Mouse (Mus musculus) midbrain, embryonic 15.5 days (tissue): ENCODE measurements around the gene Socs3. TPM values are rescaled to one million over a fixed set of nuclear protein-coding genes. Genes with fewer than 3 reads are reported as not detected.

Source experiments
- ATAC-seq: fragments of 200-750 bp; cut with Nextera tagmentation; replicated peaks from 2 replicates; pipeline ENCODE4 v1.8.0; 2017; ENCODE audit warnings: moderate TSS enrichment
- H3K27ac ChIP-seq: fragments of 300-500 bp; sonication (generic); 2 replicates; pipeline ENCODE4 v1.5.1; 2015; ENCODE audit warnings: mild to moderate bottlenecking, inconsistent platforms
- H3K27me3 ChIP-seq: fragments of 300-500 bp; sonication (generic); replicated peaks from 2 replicates; pipeline ENCODE4 v1.6.1; 2015; ENCODE audit warnings: inconsistent platforms
- H3K36me3 ChIP-seq: fragments of 300-500 bp; sonication (generic); replicated peaks from 2 replicates; pipeline ENCODE4 v1.6.1; 2015; ENCODE audit warnings: inconsistent platforms
- H3K4me1 ChIP-seq: fragments of 300-500 bp; sonication (generic); 2 replicates; pipeline ENCODE4 v1.6.1; 2015; ENCODE audit warnings: inconsistent platforms
- H3K4me2 ChIP-seq: fragments of 300-500 bp; sonication (generic); 2 replicates; pipeline ENCODE4 v1.6.1; 2015; ENCODE audit warnings: inconsistent platforms, mild to moderate bottlenecking, moderate library complexity
- H3K4me3 ChIP-seq: fragments of 300-500 bp; sonication (generic); 2 replicates; pipeline ENCODE4 v1.5.1; 2015; ENCODE audit warnings: mild to moderate bottlenecking, inconsistent platforms
- H3K9ac ChIP-seq: fragments of 300-500 bp; sonication (generic); 2 replicates; pipeline ENCODE4 v1.6.1; 2015; ENCODE audit warnings: mild to moderate bottlenecking, inconsistent platforms
- H3K9me3 ChIP-seq: fragments of 300-500 bp; sonication (generic); 2 replicates; pipeline ENCODE4 v1.6.1; 2016; ENCODE audit warnings: inconsistent platforms
- WGBS: fragments of 180-500 bp; shearing (Covaris S2); methylation state at CpG from one replicate; pipeline ENCODE4 v1.1.7; 2015; ENCODE audit warnings: mixed read lengths; 5-methylcytosine and 5-hydroxymethylcytosine counted together
- polyA plus RNA-seq: library from polyadenylated mRNA; unstranded; fragments of >200 nt; fragmentation: Nextera tagmentation; extraction: Ambion mirVana; gene quantifications from 2 replicates; pipeline ENCODE4 v1.2.1, GENCODE M21; 2015

Gene Socs3
- polyA plus RNA-seq, 1 experiment from 2014 or later = 8.7 TPM

DNA sequence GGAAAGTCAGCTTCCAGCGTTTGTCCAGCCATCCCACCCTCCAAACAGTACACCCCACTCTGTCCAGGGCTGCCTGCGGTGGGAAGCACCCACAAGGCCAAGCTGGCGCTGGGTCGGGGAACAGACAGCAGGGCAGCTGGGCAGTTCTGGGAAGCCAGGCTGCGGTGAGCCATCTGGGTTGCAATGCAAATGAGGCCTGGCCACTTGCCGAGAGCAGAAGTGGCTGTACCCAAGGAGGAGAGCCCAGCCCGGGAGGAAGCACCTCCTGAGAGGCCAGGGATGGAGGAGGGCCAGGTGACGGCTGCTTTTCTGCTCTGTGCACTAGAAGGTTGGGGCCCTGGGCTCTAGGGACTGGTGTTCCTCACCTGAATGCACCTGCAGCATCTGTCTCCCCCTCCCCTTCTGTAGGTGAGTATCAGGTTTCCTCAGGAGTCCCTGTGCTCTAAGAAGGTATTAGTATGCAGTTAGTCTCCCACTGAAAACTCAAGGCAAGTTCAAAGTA lies 6.3 kb upstream of the Socs3 start:
- Histone ChIP-seq H3K27ac (peak overlapping the region; percentile 56), H3K9ac (no peak overlapping the region), H3K4me1 (peaks cover 27% of the 10 kb centered on the region), H3K9me3 (no peaks in the 10 kb centered on the region), H3K27me3 (0 out of 2 replicates have a peak, but pooled peaks cover 4% of the 10 kb centered on the region), H3K36me3 (no peaks in the 10 kb centered on the region), H3K4me2 (no peak overlapping the region), H3K4me3 (no peak overlapping the region)
- ATAC-seq = peak; percentile 50
- WGBS = 4% methylated on average over 8 of the region's 8 CpGs

DNA sequence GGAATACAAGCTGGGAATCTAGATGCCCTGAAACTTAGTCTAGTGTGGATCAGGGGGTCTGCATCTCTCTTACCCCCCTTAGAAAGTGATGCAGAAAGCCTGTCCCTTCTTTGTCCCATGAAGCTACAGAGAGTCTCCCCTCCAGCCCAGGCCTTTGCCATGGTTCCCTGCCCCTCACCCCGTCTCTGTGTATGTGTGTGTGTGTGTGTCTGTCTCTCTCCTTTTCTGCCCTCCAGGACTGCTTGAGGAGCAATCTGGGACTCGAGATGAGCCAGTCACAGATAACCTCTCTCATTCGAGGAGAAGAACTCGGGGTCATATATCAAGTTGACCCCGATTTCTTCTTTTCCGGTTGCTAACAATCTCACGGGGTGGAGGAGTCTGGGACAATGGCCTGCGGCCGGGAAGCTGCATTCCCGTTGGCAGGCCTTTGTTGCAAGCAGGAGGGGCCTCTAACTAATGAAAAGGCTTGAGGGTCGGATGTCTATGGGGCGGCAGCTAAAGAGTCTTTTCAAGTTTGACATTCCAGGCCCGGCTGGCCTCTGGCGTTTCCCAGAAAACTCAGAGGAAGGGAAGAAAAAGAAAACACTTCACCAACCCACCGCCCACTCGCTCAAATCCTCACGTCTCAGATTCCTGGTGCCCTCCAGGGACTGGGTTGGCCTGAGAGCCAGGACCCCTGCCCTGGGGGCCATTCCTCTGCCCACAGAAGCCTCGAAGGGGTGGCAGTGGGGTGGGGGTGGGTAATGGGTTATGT lies 5.5 kb upstream of the Socs3 start:
- Histone ChIP-seq H3K4me2 (no peak overlapping the region), H3K27ac (peak overlapping the region; percentile 56)
- 6% methylated on average over 18 of the region's 18 CpGs for WGBS

DNA sequence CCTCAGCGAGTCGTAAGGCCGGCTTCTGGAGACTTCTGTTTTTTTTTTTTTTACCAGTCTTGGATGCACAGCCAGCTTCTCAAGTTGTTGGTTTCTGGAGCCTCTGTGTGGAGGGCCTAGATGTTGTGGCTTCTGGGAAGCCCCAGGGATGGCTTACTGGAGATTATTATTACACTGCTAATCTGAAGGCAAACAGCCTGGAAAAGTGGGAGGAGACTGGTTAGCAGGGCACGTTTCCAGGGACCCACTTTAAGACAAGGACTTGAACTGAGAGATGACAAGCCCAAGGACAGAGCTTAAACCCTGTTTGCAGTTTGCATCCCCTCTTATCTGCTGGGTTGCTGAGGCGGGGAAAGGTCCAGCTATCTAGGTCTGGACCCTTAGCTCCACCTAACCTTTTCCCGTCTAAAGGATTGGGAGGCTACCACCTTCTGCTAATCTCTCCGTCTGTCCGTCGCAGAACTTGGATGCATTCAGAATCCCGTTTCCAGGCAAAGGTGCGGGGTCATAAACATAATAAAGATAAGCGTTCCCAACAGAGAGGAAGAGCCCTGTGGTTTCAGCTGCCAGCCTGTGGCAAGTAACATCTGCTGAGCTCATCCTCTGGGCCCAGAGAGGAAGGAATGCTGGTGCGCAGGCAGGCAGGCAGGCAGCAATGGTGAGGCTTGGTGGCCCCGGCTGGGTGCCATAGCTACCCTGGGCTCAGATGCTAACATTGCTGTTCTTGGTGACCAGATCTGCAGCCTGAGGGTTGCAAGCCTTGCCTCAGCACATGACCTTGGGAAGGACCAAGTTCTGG lies 4.7 kb upstream of the Socs3 start:
- 0 out of 2 replicates have a peak, but pooled peaks cover 8% of the 10 kb centered on the region for H3K27me3 ChIP-seq
- no peak overlapping the region for H3K4me2 ChIP-seq
- no peaks in the 10 kb centered on the region for H3K9me3 ChIP-seq
- H3K27ac ChIP-seq = no peak overlapping the region
- no peak overlapping the region for H3K9ac ChIP-seq
- WGBS = 22% methylated on average over 14 of the region's 14 CpGs
- peaks cover 35% of the 10 kb centered on the region for H3K4me1 ChIP-seq
- no peaks in the 10 kb centered on the region for H3K36me3 ChIP-seq
- ATAC-seq = no peak
- no peak overlapping the region for H3K4me3 ChIP-seq

More for the DNA sequence above, 5.5 kb upstream of the Socs3 start:
- Histone ChIP-seq H3K27me3 (0 out of 2 replicates have a peak, but pooled peaks cover 8% of the 10 kb centered on the region), H3K4me3 (no peak overlapping the region), H3K9me3 (no peaks in the 10 kb centered on the region), H3K9ac (no peak overlapping the region), H3K36me3 (no peaks in the 10 kb centered on the region), H3K4me1 (peaks cover 28% of the 10 kb centered on the region)
- no peak for ATAC-seq

DNA sequence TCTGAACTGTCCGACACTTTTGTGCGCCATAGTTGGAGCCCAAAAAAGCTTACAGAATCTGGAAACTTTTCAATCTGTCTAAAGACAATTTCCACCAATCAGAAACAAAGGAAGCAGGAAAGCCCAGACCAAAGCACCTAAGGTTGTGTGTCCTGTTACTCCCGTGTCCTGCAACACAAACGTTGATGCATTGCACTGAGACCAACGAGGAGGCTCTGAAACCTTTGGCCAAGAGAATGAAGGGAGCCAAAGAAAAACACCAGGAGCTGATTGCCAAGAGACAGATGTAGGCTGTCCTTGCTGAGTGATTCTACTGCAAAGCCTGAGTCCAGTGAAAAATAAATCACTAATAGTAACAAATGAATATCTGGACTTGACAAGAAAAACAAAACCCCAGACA lies 3.7 kb upstream of the Socs3 start:
- H3K27ac ChIP-seq = no peak overlapping the region
- 0 out of 2 replicates have a peak, but pooled peaks cover 8% of the 10 kb centered on the region for H3K27me3 ChIP-seq
- H3K4me2 ChIP-seq = no peak overlapping the region
- no peak for ATAC-seq
- no peaks in the 10 kb centered on the region for H3K36me3 ChIP-seq
- no peaks in the 10 kb centered on the region for H3K9me3 ChIP-seq
- no peak overlapping the region for H3K4me3 ChIP-seq
- H3K9ac ChIP-seq = no peak overlapping the region
- WGBS = 45% methylated on average over 5 of the region's 5 CpGs
- peaks cover 37% of the 10 kb centered on the region for H3K4me1 ChIP-seq

DNA sequence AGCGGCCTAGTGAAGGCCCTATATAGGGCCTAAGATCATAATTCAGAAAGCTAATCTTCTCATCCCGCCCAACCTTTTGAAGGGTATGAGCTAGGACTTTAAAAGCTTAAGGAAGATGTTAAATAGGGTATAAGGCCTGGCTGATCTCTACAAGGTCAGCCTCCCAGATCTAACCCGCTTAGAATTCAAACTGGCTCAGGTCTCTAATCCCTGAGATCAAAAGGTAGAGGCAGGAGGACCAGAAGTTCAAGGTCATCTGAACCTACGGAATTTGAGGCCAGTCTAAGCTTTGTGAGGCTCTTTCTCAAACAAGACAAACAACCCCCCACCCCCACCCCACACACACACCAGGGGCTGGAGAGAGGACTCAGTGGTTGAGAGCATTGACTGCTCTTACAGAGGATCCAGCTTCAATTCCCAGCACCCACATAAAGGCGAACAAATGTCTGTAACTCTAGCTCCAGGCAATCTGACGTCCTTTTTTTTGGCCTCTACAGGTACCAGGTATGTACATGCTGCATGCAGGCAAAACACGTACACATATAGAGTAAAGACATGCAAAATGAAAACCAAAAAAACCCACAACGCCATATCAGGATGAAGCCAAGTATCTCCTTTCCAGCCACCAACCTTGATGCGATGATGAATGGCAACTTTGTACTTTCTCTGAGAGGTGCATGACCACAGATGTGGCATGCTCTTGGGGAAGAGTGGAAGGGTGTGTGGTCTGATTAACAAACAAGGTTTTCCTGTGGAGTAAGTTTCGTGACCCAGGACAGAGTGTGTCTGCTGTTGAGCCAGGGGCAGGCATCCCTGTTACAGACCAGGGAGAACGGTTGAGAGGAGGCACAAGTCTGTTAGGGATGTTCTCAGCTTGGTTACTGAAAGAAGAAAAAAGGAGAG lies 3.1 kb upstream of the Socs3 start:
- Histone ChIP-seq H3K9me3 (no peaks in the 10 kb centered on the region), H3K9ac (no peak overlapping the region), H3K4me2 (no peak overlapping the region), H3K4me3 (no peak overlapping the region), H3K27ac (no peak overlapping the region), H3K27me3 (0 out of 2 replicates have a peak, but pooled peaks cover 8% of the 10 kb centered on the region), H3K36me3 (no peaks in the 10 kb centered on the region), H3K4me1 (peaks cover 43% of the 10 kb centered on the region)
- no peak for ATAC-seq
- WGBS = 56% methylated on average over 11 of the region's 11 CpGs

DNA sequence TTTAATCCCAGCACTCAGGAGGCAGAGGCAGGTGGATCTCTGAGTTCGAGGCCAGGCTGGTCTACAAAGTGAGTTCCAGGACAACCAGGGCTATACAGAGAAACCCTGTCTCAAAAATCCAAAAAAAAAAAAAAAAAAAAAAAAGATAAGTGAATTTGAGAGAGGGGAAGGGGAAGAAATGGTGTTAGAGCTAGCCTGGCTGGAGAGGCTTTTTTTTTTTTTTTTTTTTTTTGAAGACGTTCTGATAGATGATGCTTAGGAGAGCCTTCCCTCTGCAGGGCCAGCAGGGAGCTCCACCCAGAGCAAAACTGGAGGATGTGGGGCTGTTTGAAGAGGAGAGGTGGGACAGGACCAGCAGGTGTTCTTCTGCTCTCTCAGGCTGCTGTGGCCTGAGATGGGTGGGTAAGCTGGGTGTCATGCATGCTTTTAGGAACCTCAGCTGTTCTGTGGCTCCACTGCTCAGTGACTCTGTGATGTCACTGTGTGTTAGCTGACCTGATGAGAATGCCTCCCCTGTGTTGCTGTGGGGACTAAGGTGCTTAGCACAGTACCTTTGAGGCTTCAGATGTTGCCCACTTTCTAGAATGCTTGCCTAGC lies 1.9 kb upstream of the Socs3 start:
- Histone ChIP-seq H3K27ac (no peak overlapping the region), H3K9me3 (no peaks in the 10 kb centered on the region), H3K4me2 (no peak overlapping the region), H3K4me3 (no peak overlapping the region), H3K9ac (no peak overlapping the region), H3K4me1 (peaks cover 55% of the 10 kb centered on the region), H3K27me3 (peaks cover 15% of the 10 kb centered on the region), H3K36me3 (no peaks in the 10 kb centered on the region)
- 66% methylated on average over 2 of the region's 2 CpGs for WGBS
- no peak for ATAC-seq

DNA sequence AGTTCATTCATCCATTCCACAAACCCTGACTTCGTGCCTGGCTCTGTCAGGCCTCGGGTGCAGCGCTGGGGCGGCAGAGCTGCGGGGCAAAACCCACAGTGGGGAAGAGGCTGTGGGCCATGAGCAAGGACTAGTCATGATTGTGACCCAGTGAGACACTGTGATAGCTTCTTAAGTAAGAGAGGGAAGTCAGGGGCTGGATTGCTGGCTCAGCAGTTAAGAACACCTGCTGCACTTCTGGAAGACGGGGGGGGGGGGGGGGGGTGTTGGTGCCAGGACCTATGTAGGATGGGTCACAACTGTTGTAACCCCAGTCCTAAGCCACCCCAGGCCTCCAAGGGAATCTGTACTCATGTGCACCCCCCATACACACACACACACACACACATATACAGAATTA lies 1.3 kb upstream of the Socs3 start:
- ATAC-seq = no peak
- 54% methylated on average over 6 of the region's 6 CpGs for WGBS
- H3K27me3 ChIP-seq = peaks cover 20% of the 10 kb centered on the region
- no peak overlapping the region for H3K4me2 ChIP-seq
- H3K36me3 ChIP-seq = no peaks in the 10 kb centered on the region
- H3K27ac ChIP-seq = no peak overlapping the region
- no peak overlapping the region for H3K4me3 ChIP-seq
- no peaks in the 10 kb centered on the region for H3K9me3 ChIP-seq
- H3K4me1 ChIP-seq = peaks cover 56% of the 10 kb centered on the region
- no peak overlapping the region for H3K9ac ChIP-seq

DNA sequence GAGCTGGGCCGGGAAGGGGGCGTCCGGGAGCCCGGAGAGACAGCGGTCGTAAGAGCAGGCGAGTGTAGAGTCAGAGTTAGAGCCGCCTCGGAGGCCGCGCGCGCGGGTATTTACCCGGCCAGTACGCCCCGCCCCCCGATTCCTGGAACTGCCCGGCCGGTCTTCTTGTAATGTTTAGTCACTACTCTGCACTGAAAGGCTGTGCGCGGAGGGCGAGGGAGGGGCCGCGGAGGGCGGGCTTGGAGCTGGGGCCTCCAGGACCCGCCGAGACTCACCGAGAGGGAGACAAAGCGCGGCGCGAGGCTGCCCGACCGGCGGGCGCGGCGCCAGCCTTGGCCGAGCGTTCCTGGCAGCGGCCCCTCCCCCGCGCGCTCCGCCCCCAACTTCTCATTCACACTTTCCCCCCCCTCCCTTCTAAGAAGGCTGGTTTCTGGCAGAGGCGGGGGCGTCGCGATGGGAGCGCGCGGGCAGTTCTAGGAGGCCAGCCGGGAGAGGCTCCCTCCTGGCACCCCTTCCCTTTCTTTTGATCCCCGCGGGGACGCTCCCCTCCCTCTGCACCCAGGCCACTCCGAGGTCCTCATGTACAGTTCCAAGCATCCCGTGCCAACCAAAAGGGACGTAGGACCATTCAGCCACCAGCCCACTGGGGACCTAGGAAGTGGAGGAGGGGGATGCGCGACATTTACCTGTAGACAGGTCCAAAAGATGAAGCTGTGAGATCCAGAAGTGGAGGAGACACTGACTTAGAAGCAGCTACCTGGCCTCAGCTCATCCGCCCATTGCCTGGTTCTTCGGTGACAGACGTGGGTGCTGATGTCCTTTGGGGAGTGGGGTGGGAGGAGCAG lies 525 bp downstream of the Socs3 start:
- Histone ChIP-seq H3K9ac (peak overlapping the region; percentile 59), H3K27ac (peak overlapping the region; percentile 79), H3K4me3 (peak overlapping the region; percentile 60), H3K9me3 (no peaks in the 10 kb centered on the region), H3K4me2 (peak overlapping the region; percentile 90), H3K27me3 (peaks cover 19% of the 10 kb centered on the region), H3K36me3 (no peaks in the 10 kb centered on the region), H3K4me1 (peaks cover 55% of the 10 kb centered on the region)
- under 1% methylated on average over 44 of the region's 65 CpGs for WGBS
- peak; percentile 85 for ATAC-seq

DNA sequence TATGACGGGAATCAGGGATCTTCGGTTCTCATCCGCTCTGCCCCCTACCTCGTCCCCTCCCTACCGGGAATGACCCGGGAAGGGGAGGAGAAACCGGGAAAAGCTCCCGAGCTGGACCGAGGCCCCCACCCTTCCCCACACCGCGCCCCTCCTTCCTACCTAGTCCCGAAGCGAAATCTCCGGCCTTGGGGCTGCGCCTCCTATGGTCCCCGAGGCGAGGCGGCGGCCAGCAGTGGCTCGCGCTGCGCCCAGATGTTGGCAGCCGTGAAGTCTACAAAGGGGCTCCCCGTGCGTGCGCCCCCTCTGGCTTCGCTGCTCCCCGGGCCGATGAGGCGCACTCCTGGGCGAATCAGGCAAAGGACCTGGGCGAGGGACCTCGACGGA lies 1.1 kb downstream of the Socs3 start:
- H3K9me3 ChIP-seq = no peaks in the 10 kb centered on the region
- H3K4me3 ChIP-seq = peak overlapping the region; percentile 60
- peak overlapping the region; percentile 59 for H3K9ac ChIP-seq
- 0% methylated on average over 34 of the region's 34 CpGs for WGBS
- H3K4me1 ChIP-seq = peaks cover 58% of the 10 kb centered on the region
- H3K36me3 ChIP-seq = no peaks in the 10 kb centered on the region
- peak overlapping the region; percentile 90 for H3K4me2 ChIP-seq
- ATAC-seq = peak; percentile 48
- peak overlapping the region; percentile 79 for H3K27ac ChIP-seq
- peaks cover 19% of the 10 kb centered on the region for H3K27me3 ChIP-seq

DNA sequence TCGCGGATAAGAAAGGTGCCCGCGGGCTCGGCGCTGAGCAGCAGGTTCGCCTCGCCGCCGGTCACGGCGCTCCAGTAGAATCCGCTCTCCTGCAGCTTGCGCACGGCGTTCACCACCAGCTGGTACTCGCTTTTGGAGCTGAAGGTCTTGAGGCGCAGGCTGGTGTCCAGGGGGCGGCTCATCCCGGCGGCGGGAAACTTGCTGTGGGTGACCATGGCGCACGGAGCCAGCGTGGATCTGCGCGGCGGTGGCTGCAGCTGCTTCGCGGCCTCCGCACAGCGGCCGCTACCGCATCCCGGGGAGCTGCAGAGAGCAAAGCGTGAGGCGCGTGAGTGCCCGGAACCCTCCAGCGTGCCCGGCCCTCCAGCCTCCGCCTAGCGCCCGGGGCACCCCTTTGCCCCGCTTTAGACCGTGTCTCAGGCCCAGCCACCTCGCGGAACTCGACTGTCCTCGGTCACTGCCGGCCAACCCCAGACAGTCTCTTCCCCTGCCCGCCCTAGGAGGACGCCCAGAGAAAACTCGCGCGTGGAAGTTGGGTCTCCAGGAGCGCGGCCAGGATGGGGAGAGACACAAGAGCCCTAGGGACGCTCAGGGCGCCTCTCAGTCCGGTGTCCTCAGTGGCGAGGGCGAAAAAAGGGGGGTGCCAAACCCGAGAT lies 1.7 kb downstream of the Socs3 start:
- under 1% methylated on average over 64 of the region's 64 CpGs for WGBS
- ATAC-seq = peak; percentile 2; the same call in 1 of the 2 replicates
- H3K27me3 ChIP-seq = peaks cover 19% of the 10 kb centered on the region
- H3K36me3 ChIP-seq = no peaks in the 10 kb centered on the region
- peak overlapping the region; percentile 79; the same call in 1 of the 2 replicates for H3K27ac ChIP-seq
- H3K4me2 ChIP-seq = peak overlapping the region; percentile 90
- H3K4me1 ChIP-seq = peaks cover 64% of the 10 kb centered on the region
- H3K4me3 ChIP-seq = peak overlapping the region; percentile 60
- H3K9me3 ChIP-seq = no peaks in the 10 kb centered on the region
- peak overlapping the region; percentile 59 for H3K9ac ChIP-seq
